Mouse (Mus musculus): ENCODE data around the gene Plxna2. TPM values are rescaled to one million over a fixed set of nuclear protein-coding genes. Genes with fewer than 3 reads are reported as not detected.

Plxna2 gene
- polyA plus RNA-seq, 1 experiment from 2014 or later: 19.3 TPM

- Histone ChIP-seq H3K4me1 (peaks cover 86% of the 10 kb centered on the region), H3K27me3 (peaks cover 11% of the 10 kb centered on the region), H3K27ac (replicated peaks) (no peak overlapping the region), H3K36me3 (no peaks in the 10 kb centered on the region), H3K4me2 (replicated peaks) (peak overlapping the region; percentile 87), H3K9me3 (no peaks in the 10 kb centered on the region), H3K4me3 (peak overlapping the region; percentile 15; the same call in 1 of the 2 replicates), H3K9ac (replicated peaks) (peak overlapping the region; percentile 20; the same call in 1 of the 2 replicates)
- ATAC-seq (ENCODE audit: low FRiP score, low read depth): no peak
- 24% methylated on average over 4 of the region's 4 CpGs for WGBS
These were observed 7.0 kb downstream of the Plxna2 start for GRCm38 (mm10) chr1:194624973-194625372.

GRCm38 (mm10) chr1:194626109-194626508, 8.1 kb downstream of the Plxna2 start:
- Histone ChIP-seq H3K27ac (replicated peaks) (no peak overlapping the region), H3K4me2 (replicated peaks) (no peak overlapping the region)
- ATAC-seq (ENCODE audit: low FRiP score, low read depth): no peak

GRCm38 (mm10) chr1:194627286-194627685, 9.3 kb downstream of the Plxna2 start:
- peaks cover 91% of the 10 kb centered on the region for H3K4me1 ChIP-seq
- no peak overlapping the region for H3K4me2 ChIP-seq (replicated peaks)
- no peak overlapping the region for H3K27ac ChIP-seq (replicated peaks)

More at GRCm38 (mm10) chr1:194626109-194626508, 8.1 kb downstream of the Plxna2 start:
- 94% methylated on average over 2 of the region's 2 CpGs for WGBS
- H3K4me1 ChIP-seq: peaks cover 93% of the 10 kb centered on the region
- no peaks in the 10 kb centered on the region for H3K36me3 ChIP-seq
- no peak overlapping the region for H3K4me3 ChIP-seq
- H3K27me3 ChIP-seq: peaks cover 11% of the 10 kb centered on the region
- no peak overlapping the region for H3K9ac ChIP-seq (replicated peaks)
- no peaks in the 10 kb centered on the region for H3K9me3 ChIP-seq

GRCm38 (mm10) chr1:194629135-194629689, 11.2 kb downstream of the Plxna2 start:
- peaks cover 73% of the 10 kb centered on the region for H3K4me1 ChIP-seq
- no peak overlapping the region; the same call in 1 of the 2 replicates for H3K4me2 ChIP-seq (replicated peaks)
- WGBS: 0% methylated on average over 2 of the region's 2 CpGs

More at GRCm38 (mm10) chr1:194627286-194627685, 9.3 kb downstream of the Plxna2 start:
- H3K9me3 ChIP-seq: no peaks in the 10 kb centered on the region
- H3K36me3 ChIP-seq: no peaks in the 10 kb centered on the region
- H3K27me3 ChIP-seq: peaks cover 11% of the 10 kb centered on the region
- ATAC-seq (ENCODE audit: low FRiP score, low read depth): no peak
- H3K4me3 ChIP-seq: no peak overlapping the region
- no peak overlapping the region for H3K9ac ChIP-seq (replicated peaks)

GRCm38 (mm10) chr1:194630498-194631056, 12.6 kb downstream of the Plxna2 start:
- Histone ChIP-seq H3K9me3 (no peaks in the 10 kb centered on the region), H3K27me3 (peaks cover 10% of the 10 kb centered on the region), H3K4me1 (peaks cover 68% of the 10 kb centered on the region), H3K4me3 (no peak overlapping the region), H3K27ac (replicated peaks) (0 out of 2 replicates have a peak overlapping the region, but pooled peaks have one; percentile 52), H3K9ac (replicated peaks) (no peak overlapping the region), H3K36me3 (no peaks in the 10 kb centered on the region), H3K4me2 (replicated peaks) (no peak overlapping the region)
- WGBS: 23% methylated on average over 1 of the region's 1 CpGs
- no peak for ATAC-seq (ENCODE audit: low FRiP score, low read depth)

More at GRCm38 (mm10) chr1:194629135-194629689, 11.2 kb downstream of the Plxna2 start:
- Histone ChIP-seq H3K4me3 (no peak overlapping the region), H3K27ac (replicated peaks) (peak overlapping the region; percentile 58), H3K9ac (replicated peaks) (no peak overlapping the region), H3K36me3 (no peaks in the 10 kb centered on the region), H3K9me3 (no peaks in the 10 kb centered on the region), H3K27me3 (peaks cover 11% of the 10 kb centered on the region)
- ATAC-seq (ENCODE audit: low FRiP score, low read depth): peak; percentile 48

GRCm38 (mm10) chr1:194631574-194631973, 13.6 kb downstream of the Plxna2 start:
- peaks cover 66% of the 10 kb centered on the region for H3K4me1 ChIP-seq
- WGBS: 27% methylated on average over 1 of the region's 1 CpGs
- no peak for ATAC-seq (ENCODE audit: low FRiP score, low read depth)

GRCm38 (mm10) chr1:194632029-194632428, 14.0 kb downstream of the Plxna2 start:
- no peak overlapping the region for H3K4me2 ChIP-seq (replicated peaks)
- H3K36me3 ChIP-seq: no peaks in the 10 kb centered on the region
- peaks cover 69% of the 10 kb centered on the region for H3K4me1 ChIP-seq
- WGBS: 100% methylated on average over 1 of the region's 1 CpGs
- H3K4me3 ChIP-seq: no peak overlapping the region
- H3K9ac ChIP-seq (replicated peaks): no peak overlapping the region
- no peaks in the 10 kb centered on the region for H3K27me3 ChIP-seq
- no peaks in the 10 kb centered on the region for H3K9me3 ChIP-seq
- H3K27ac ChIP-seq (replicated peaks): no peak overlapping the region
- ATAC-seq (ENCODE audit: low FRiP score, low read depth): no peak

More at GRCm38 (mm10) chr1:194631574-194631973, 13.6 kb downstream of the Plxna2 start:
- Histone ChIP-seq H3K4me2 (replicated peaks) (no peak overlapping the region), H3K9ac (replicated peaks) (no peak overlapping the region), H3K27me3 (peaks cover under 1% of the 10 kb centered on the region; the same call in 1 of the 2 replicates), H3K36me3 (no peaks in the 10 kb centered on the region), H3K4me3 (no peak overlapping the region), H3K9me3 (no peaks in the 10 kb centered on the region), H3K27ac (replicated peaks) (no peak overlapping the region)

- Histone ChIP-seq H3K9me3 (no peaks in the 10 kb centered on the region), H3K4me3 (no peak overlapping the region), H3K4me1 (peaks cover 48% of the 10 kb centered on the region), H3K4me2 (replicated peaks) (no peak overlapping the region), H3K27me3 (no peaks in the 10 kb centered on the region), H3K9ac (replicated peaks) (no peak overlapping the region), H3K27ac (replicated peaks) (no peak overlapping the region), H3K36me3 (no peaks in the 10 kb centered on the region)
- ATAC-seq (ENCODE audit: low FRiP score, low read depth): no peak
- 45% methylated on average over 1 of the region's 1 CpGs for WGBS
These were observed 17.4 kb downstream of the Plxna2 start for GRCm38 (mm10) chr1:194635411-194635810.

GRCm38 (mm10) chr1:194635942-194636341, 17.9 kb downstream of the Plxna2 start:
- 80% methylated on average over 3 of the region's 3 CpGs for WGBS
- H3K36me3 ChIP-seq: no peaks in the 10 kb centered on the region
- H3K4me1 ChIP-seq: peaks cover 43% of the 10 kb centered on the region
- no peak for ATAC-seq (ENCODE audit: low FRiP score, low read depth)
- no peak overlapping the region for H3K4me3 ChIP-seq
- no peak overlapping the region for H3K9ac ChIP-seq (replicated peaks)
- no peak overlapping the region for H3K4me2 ChIP-seq (replicated peaks)
- no peaks in the 10 kb centered on the region for H3K9me3 ChIP-seq
- no peaks in the 10 kb centered on the region for H3K27me3 ChIP-seq
- no peak overlapping the region for H3K27ac ChIP-seq (replicated peaks)

- Histone ChIP-seq H3K36me3 (no peaks in the 10 kb centered on the region), H3K27ac (replicated peaks) (0 out of 2 replicates have a peak overlapping the region, but pooled peaks have one; percentile 11), H3K9me3 (no peaks in the 10 kb centered on the region), H3K4me1 (peaks cover 32% of the 10 kb centered on the region), H3K4me3 (no peak overlapping the region), H3K27me3 (no peaks in the 10 kb centered on the region), H3K9ac (replicated peaks) (no peak overlapping the region), H3K4me2 (replicated peaks) (0 out of 2 replicates have a peak overlapping the region, but pooled peaks have one; percentile 6)
- 15% methylated on average over 5 of the region's 5 CpGs for WGBS
- ATAC-seq (ENCODE audit: low FRiP score, low read depth): peak; percentile 87
These were observed 19.6 kb downstream of the Plxna2 start for GRCm38 (mm10) chr1:194637391-194638304.

- no peak overlapping the region for H3K4me2 ChIP-seq (replicated peaks)
- H3K4me1 ChIP-seq: peaks cover 14% of the 10 kb centered on the region; the same call in 1 of the 2 replicates
- no peak overlapping the region for H3K4me3 ChIP-seq
- WGBS: 87% methylated on average over 5 of the region's 5 CpGs
- no peaks in the 10 kb centered on the region for H3K9me3 ChIP-seq
- H3K27me3 ChIP-seq: no peaks in the 10 kb centered on the region
- ATAC-seq (ENCODE audit: low FRiP score, low read depth): no peak
- peaks cover 16% of the 10 kb centered on the region for H3K36me3 ChIP-seq
- H3K9ac ChIP-seq (replicated peaks): no peak overlapping the region
- H3K27ac ChIP-seq (replicated peaks): no peak overlapping the region
These were observed 23.7 kb downstream of the Plxna2 start for GRCm38 (mm10) chr1:194641601-194642301.
